Mouse (Mus musculus) heart, adult 2 months (tissue): ENCODE data around the gene Wwox.

Source experiments
- CTCF ChIP-seq: fragments of 200-600 bp; IDR thresholded peaks from 2 replicates; pipeline ENCODE4 v1.8.1; 2022; ENCODE audit warnings: antibody characterized with exemption, mild to moderate bottlenecking, moderate library complexity
- POLR2A ChIP-seq: fragments of 200-500 bp; IDR thresholded peaks from 2 replicates; pipeline ENCODE4 v1.6.1; 2011; ENCODE audit warnings: mild to moderate bottlenecking, low read depth, low read length, control low read depth; ENCODE audit not compliant: insufficient read depth

DNA sequence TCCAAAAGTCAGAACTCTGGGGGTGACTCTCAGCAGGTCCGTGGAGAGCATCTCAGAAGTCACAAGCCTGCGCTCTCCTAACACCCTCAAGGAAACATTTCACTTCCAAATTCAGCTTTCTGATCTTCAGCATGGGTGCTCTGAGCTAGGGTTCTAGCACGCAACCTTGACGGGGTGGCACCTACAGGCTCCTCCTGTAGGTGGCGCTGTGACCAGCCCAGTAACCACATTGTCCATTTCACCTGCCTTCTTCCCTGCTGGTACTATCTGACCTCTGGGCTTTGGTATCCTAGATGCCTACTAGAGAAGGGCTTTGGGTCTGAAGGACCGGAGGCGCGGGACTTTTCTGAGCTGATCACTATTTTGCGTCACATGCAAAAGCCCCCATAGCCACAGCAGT, 444.5 kb downstream of the Wwox start:
- TF ChIP-seq POLR2A (no peak), CTCF (peak; percentile 42)
